Mouse (Mus musculus) spleen, postnatal 14 days (tissue): Measurements from ENCODE around the gene Efna2.
"Not testable (repeated sequence)": the region's sequence is repeated elsewhere in the genome, so short reads cannot be mapped to it uniquely, and the experiment has no call there.

Source experiments
- DNase-seq, 2 experiments: peaks; one replicate each; pipeline ENCODE4 v3.0.0; 2021 to 2022; ENCODE audit warnings: low spot score in 2 of 2

Efna2 gene

GRCm38 (mm10) chr10:80154384-80154783, 24.9 kb upstream of the Efna2 start:
- DNase-seq = no peak

- no peak for DNase-seq
Measured at GRCm38 (mm10) chr10:80155277-80155676, 24.0 kb upstream of the Efna2 start.

- DNase-seq = no peak
Measured at GRCm38 (mm10) chr10:80156002-80156751, 23.1 kb upstream of the Efna2 start.

GRCm38 (mm10) chr10:80156752-80157053, 22.6 kb upstream of the Efna2 start:
- no peak for DNase-seq

- no peak for DNase-seq
Measured at GRCm38 (mm10) chr10:80157141-80157929, 21.9 kb upstream of the Efna2 start.

GRCm38 (mm10) chr10:80158307-80158986, 20.8 kb upstream of the Efna2 start:
- DNase-seq = peak; percentile 54 to 58

GRCm38 (mm10) chr10:80159021-80159560, 20.2 kb upstream of the Efna2 start:
- DNase-seq = peak in 1 of 2 experiments; percentile 41

- DNase-seq = peak; percentile 97
Measured at GRCm38 (mm10) chr10:80159561-80160454, 19.5 kb upstream of the Efna2 start.

- peak; percentile 52 to 72 for DNase-seq
Measured at GRCm38 (mm10) chr10:80160455-80161371, 18.6 kb upstream of the Efna2 start.

GRCm38 (mm10) chr10:80161522-80162242, 17.6 kb upstream of the Efna2 start:
- no peak for DNase-seq

GRCm38 (mm10) chr10:80162243-80162608, 17.1 kb upstream of the Efna2 start:
- no peak for DNase-seq

- no peak for DNase-seq
Measured at GRCm38 (mm10) chr10:80162716-80163299, 16.5 kb upstream of the Efna2 start.

GRCm38 (mm10) chr10:80163721-80164120, 15.6 kb upstream of the Efna2 start:
- DNase-seq = no peak

- DNase-seq = no peak
Measured at GRCm38 (mm10) chr10:80164161-80164997, 14.9 kb upstream of the Efna2 start.

GRCm38 (mm10) chr10:80164998-80165344, 14.3 kb upstream of the Efna2 start:
- peak; percentile 95 to 97 for DNase-seq

- no peak for DNase-seq
Measured at GRCm38 (mm10) chr10:80165392-80166128, 13.7 kb upstream of the Efna2 start, which contains the start of gene Cirbp. Cirbp (plus strand) TSS chr10:80165985.

GRCm38 (mm10) chr10:80166136-80166535, 13.1 kb upstream of the Efna2 start:
- DNase-seq = not testable (repeated sequence)
